In the genomic region with DNA sequence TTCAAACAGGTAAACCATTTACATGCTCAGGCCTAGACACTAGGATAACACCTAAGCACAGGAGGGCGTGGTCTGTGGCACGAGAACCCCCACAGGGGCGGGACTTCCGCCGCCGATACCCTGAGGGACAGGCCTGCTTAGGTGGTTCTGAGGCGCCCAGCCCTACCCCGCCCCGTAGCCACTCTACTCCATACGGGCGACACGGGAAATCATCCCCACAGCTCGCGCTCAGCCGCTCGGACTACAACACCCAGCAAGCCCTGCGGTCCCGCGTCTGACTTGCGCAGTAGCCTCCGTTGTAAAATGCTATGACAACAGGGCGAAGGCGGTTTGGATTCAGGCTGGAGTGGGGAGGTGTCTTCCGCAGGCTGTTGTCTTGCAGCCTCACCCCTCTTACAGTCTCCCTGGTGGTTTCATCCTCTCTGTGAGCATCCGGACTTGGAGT, we compare ENCODE assay signal across 7 mouse cellular contexts. TPM values are rescaled to one million over a fixed set of nuclear protein-coding genes. Genes with fewer than 3 reads are reported as not detected.
DNase-seq lines count a peak whose midpoint lies in the region; ATAC-seq lines count a peak whose summit lies in the region.

A gene (plus strand): TSS at position 292 of the 445 bp plus-strand sequence.

- peak; percentile 100 for ATAC-seq in embryonic facial prominence, embryonic 11.5 days (replicated peaks; ENCODE audit: insufficient number of reproducible peaks, low FRiP score, low TSS enrichment, low read depth)
- ATAC-seq in granulocyte monocyte progenitor cell, adult 5-6 weeks (replicated peaks; ENCODE audit: poor library complexity, severe bottlenecking): peak; percentile 96
- ATAC-seq in midbrain, embryonic 13.5 days: peak; percentile 100

- H3K36me3 ChIP-seq in embryonic facial prominence, embryonic 11.5 days (replicated peaks; ENCODE audit: control insufficient read depth, insufficient read depth, low read depth, low read length): no peaks in the 10 kb centered on the region
- no peaks in the 10 kb centered on the region for H3K36me3 ChIP-seq in limb, embryonic 10.5 days
- H3K36me3 ChIP-seq in midbrain, embryonic 13.5 days: no peaks in the 10 kb centered on the region

- H3K4me2 ChIP-seq in embryonic facial prominence, embryonic 11.5 days (ENCODE audit: low read depth, low read length): peak within 1 kb of the TSS; percentile 69
- H3K4me2 ChIP-seq in midbrain, embryonic 13.5 days (replicated peaks): peak within 1 kb of the TSS; percentile 64

- H3K4me3 ChIP-seq in embryonic facial prominence, embryonic 11.5 days (ENCODE audit: low read depth, low read length): peak within 1 kb of the TSS; percentile 66
- peak within 1 kb of the TSS; percentile 76 for H3K4me3 ChIP-seq in limb, embryonic 10.5 days
- H3K4me3 ChIP-seq in midbrain, embryonic 13.5 days (replicated peaks): peak within 1 kb of the TSS; percentile 69

- no peak within 1 kb of the TSS for H3K27ac ChIP-seq in embryonic facial prominence, embryonic 11.5 days (replicated peaks; ENCODE audit: low read depth, low read length)
- H3K27ac ChIP-seq in limb, embryonic 10.5 days: peak within 1 kb of the TSS; percentile 79
- H3K27ac ChIP-seq in midbrain, embryonic 13.5 days: peak within 1 kb of the TSS; percentile 67

- H3K4me1 ChIP-seq in embryonic facial prominence, embryonic 11.5 days (ENCODE audit: control insufficient read depth, insufficient read depth, low read length): no peaks in the 10 kb centered on the region
- H3K4me1 ChIP-seq in limb, embryonic 10.5 days: peaks cover 7% of the 10 kb centered on the region
- peaks cover 15% of the 10 kb centered on the region for H3K4me1 ChIP-seq in midbrain, embryonic 13.5 days (replicated peaks)

- no peaks in the 10 kb centered on the region for H3K27me3 ChIP-seq in embryonic facial prominence, embryonic 11.5 days (ENCODE audit: control insufficient read depth, insufficient read depth, low read length)
- no peaks in the 10 kb centered on the region for H3K27me3 ChIP-seq in limb, embryonic 10.5 days (ENCODE audit: low read depth, poor library complexity, severe bottlenecking)
- no peaks in the 10 kb centered on the region for H3K27me3 ChIP-seq in midbrain, embryonic 13.5 days

- peak; percentile 95 for DNase-seq in adrenal gland, postnatal 14 days
- DNase-seq in embryonic facial prominence, embryonic 11.5 days (ENCODE audit: low spot score): peak; percentile 95
- peak; percentile 97 for DNase-seq in kidney, adult 11 months
- peak; percentile 89 for DNase-seq in limb, embryonic 10.5 days (ENCODE audit: low spot score)
- DNase-seq in spleen, adult 12 weeks (ENCODE audit: low spot score): peak; percentile 87

- peak within 1 kb of the TSS; percentile 60 for H3K9ac ChIP-seq in embryonic facial prominence, embryonic 11.5 days (replicated peaks; ENCODE audit: low read length)
- H3K9ac ChIP-seq in midbrain, embryonic 13.5 days (replicated peaks): peak within 1 kb of the TSS; percentile 66

- no peaks in the 10 kb centered on the region for H3K9me3 ChIP-seq in embryonic facial prominence, embryonic 11.5 days (replicated peaks; ENCODE audit: control insufficient read depth, low read length)
- no peaks in the 10 kb centered on the region for H3K9me3 ChIP-seq in limb, embryonic 10.5 days (replicated peaks)
- no peaks in the 10 kb centered on the region for H3K9me3 ChIP-seq in midbrain, embryonic 13.5 days

- under 1% methylated on average over 25 of the region's 25 CpGs for WGBS in embryonic facial prominence, embryonic 11.5 days
- 0% methylated on average over 25 of the region's 25 CpGs for WGBS in limb, embryonic 10.5 days
- under 1% methylated on average over 25 of the region's 25 CpGs for WGBS in midbrain, embryonic 13.5 days

RNA-seq across cellular contexts. Expression of the gene that starts here (rescaled TPM):
- 14.3 and 18.7 TPM in 2 replicates for total RNA-seq in adrenal gland, postnatal 14 days (2021)
- 15.0 and 21.1 TPM in 2 replicates for polyA plus RNA-seq in embryonic facial prominence, embryonic 11.5 days (2014; fragmentation: Nextera tagmentation; extraction: Ambion mirVana)
- total RNA-seq in granulocyte monocyte progenitor cell, adult 5-6 weeks (2014; fragmentation: Nextera tagmentation): 10.9 and 20.5 TPM in 2 replicates
- total RNA-seq in granulocyte monocyte progenitor cell, adult 5-6 weeks (2017): 14.8 and 18.4 TPM in 2 replicates
- 11.2 and 13.5 TPM in 2 replicates for polyA plus RNA-seq in limb, embryonic 10.5 days (2016; fragmentation: Nextera tagmentation; extraction: Ambion mirVana)
- polyA plus RNA-seq in midbrain, embryonic 13.5 days (2015; fragmentation: Nextera tagmentation; extraction: Ambion mirVana): 22.5 and 23.8 TPM in 2 replicates
